15 mouse cellular contexts compared by ENCODE assay signal in genomic region chr5:5686973-5687372, GRCm38 (mm10). TPM values are rescaled to one million over a fixed set of nuclear protein-coding genes. Genes with fewer than 3 reads are reported as not detected.
DNase-seq lines count a peak whose midpoint lies in the region; ATAC-seq and TF ChIP-seq lines count a peak whose summit lies in the region.
"Had no signal": no experiment of that assay in that cellular context is flagged by ENCODE, and none has a peak within 500 bp of the region (broad histone marks: within the 10 kb centered on the region; RNA-seq: fewer than 3 reads in every experiment).

No protein-coding gene starts in this region.

- peak; percentile 76 for ATAC-seq in kidney, embryonic 15.5 days (replicated peaks; ENCODE audit: low FRiP score)
- 0 out of 2 replicates have a peak, but pooled peaks have one; percentile 45 for ATAC-seq in intestine, embryonic 14.5 days (replicated peaks; ENCODE audit: low FRiP score, low TSS enrichment, low read depth)
- no peak for ATAC-seq in hindbrain, postnatal 0 days

- no peak overlapping the region for H3K4me3 ChIP-seq in kidney, embryonic 15.5 days (replicated peaks)
- H3K4me3 ChIP-seq in intestine, embryonic 14.5 days (ENCODE audit: low read depth, low read length) = no peak overlapping the region
- no peak overlapping the region for H3K4me3 ChIP-seq in hindbrain, postnatal 0 days (ENCODE audit: low read length)
- H3K4me3 ChIP-seq: erythroblast, embryonic 14.5 days; limb, embryonic 15.5 days had no signal

- TF ChIP-seq CTCF in hindbrain, postnatal 0 days (IDR thresholded peaks at IDR 0.05; ENCODE audit: low read depth) = no peak

- H3K9me3 ChIP-seq in kidney, embryonic 15.5 days (replicated peaks) = no peaks in the 10 kb centered on the region
- no peaks in the 10 kb centered on the region for H3K9me3 ChIP-seq in intestine, embryonic 14.5 days (ENCODE audit: control insufficient read depth, low read length)
- H3K9me3 ChIP-seq in hindbrain, postnatal 0 days (ENCODE audit: low read length) = no peaks in the 10 kb centered on the region
- H3K9me3 ChIP-seq: limb, embryonic 15.5 days had no signal

- no peak overlapping the region for H3K27ac ChIP-seq in kidney, embryonic 15.5 days
- no peak overlapping the region for H3K27ac ChIP-seq in intestine, embryonic 14.5 days (ENCODE audit: low read depth)
- H3K27ac ChIP-seq in hindbrain, postnatal 0 days = no peak overlapping the region
- H3K27ac ChIP-seq: limb, embryonic 15.5 days had no signal

- no peaks in the 10 kb centered on the region; the same call in 1 of the 2 replicates for H3K36me3 ChIP-seq in kidney, embryonic 15.5 days
- H3K36me3 ChIP-seq in intestine, embryonic 14.5 days (ENCODE audit: control insufficient read depth, insufficient read depth, low read length) = peaks cover 3% of the 10 kb centered on the region; the same call in 1 of the 2 replicates
- no peaks in the 10 kb centered on the region for H3K36me3 ChIP-seq in hindbrain, postnatal 0 days (ENCODE audit: insufficient read depth, low read length)
- H3K36me3 ChIP-seq: limb, embryonic 15.5 days had no signal

- H3K4me1 ChIP-seq in kidney, embryonic 15.5 days = peaks cover 18% of the 10 kb centered on the region; the same call in 1 of the 2 replicates
- peaks cover 11% of the 10 kb centered on the region; the same call in 1 of the 2 replicates for H3K4me1 ChIP-seq in intestine, embryonic 14.5 days (replicated peaks; ENCODE audit: control insufficient read depth, insufficient read depth, low read length)
- H3K4me1 ChIP-seq in hindbrain, postnatal 0 days (ENCODE audit: insufficient read depth, low read length) = no peaks in the 10 kb centered on the region
- H3K4me1 ChIP-seq: limb, embryonic 15.5 days had no signal

- no peak for DNase-seq in kidney, postnatal 36 days
- DNase-seq in 3T3-L1 (ENCODE audit: low read depth, low spot score) = peak; percentile 95
- DNase-seq in Muller cell, postnatal 12 days (ENCODE audit: inconsistent ontology term) = peak; percentile 87
- DNase-seq in intestine, embryonic 14.5 days (ENCODE audit: low spot score) = no peak
- DNase-seq in right cerebral cortex, postnatal 36 days (ENCODE audit: low spot score in 2 of 2) = no peak
- DNase-seq in hindbrain, postnatal 0 days (ENCODE audit: low spot score) = no peak
- DNase-seq: adrenal gland, postnatal 14 days; cerebellum, adult 18-20 months; gastrocnemius, postnatal 14 days; heart, postnatal 14 days had no signal

- H3K9ac ChIP-seq in kidney, embryonic 15.5 days = no peak overlapping the region
- H3K9ac ChIP-seq in intestine, embryonic 14.5 days (ENCODE audit: low read length) = no peak overlapping the region
- H3K9ac ChIP-seq in hindbrain, postnatal 0 days (replicated peaks; ENCODE audit: low read length) = no peak overlapping the region
- H3K9ac ChIP-seq: limb, embryonic 15.5 days had no signal

- H3K27me3 ChIP-seq in kidney, embryonic 15.5 days = no peaks in the 10 kb centered on the region
- H3K27me3 ChIP-seq in intestine, embryonic 14.5 days (replicated peaks; ENCODE audit: control insufficient read depth, insufficient read depth, low read length) = no peaks in the 10 kb centered on the region
- no peaks in the 10 kb centered on the region for H3K27me3 ChIP-seq in hindbrain, postnatal 0 days (ENCODE audit: insufficient read depth, low read length)
- H3K27me3 ChIP-seq: limb, embryonic 15.5 days had no signal

- 3% methylated on average over 1 of the region's 1 CpGs for WGBS in kidney, embryonic 15.5 days
- WGBS in intestine, embryonic 14.5 days = 3% methylated on average over 1 of the region's 1 CpGs
- 28% methylated on average over 1 of the region's 1 CpGs for WGBS in hindbrain, postnatal 0 days

- H3K4me2 ChIP-seq in kidney, embryonic 15.5 days = no peak overlapping the region
- H3K4me2 ChIP-seq in intestine, embryonic 14.5 days (ENCODE audit: low read length) = no peak overlapping the region
- no peak overlapping the region for H3K4me2 ChIP-seq in hindbrain, postnatal 0 days (ENCODE audit: low read depth, low read length)
- H3K4me2 ChIP-seq: limb, embryonic 15.5 days had no signal

RNA-seq across cellular contexts. Expression of gene Steap2, which starts 7.4 kb away (rescaled TPM):
- 23.5 and 23.9 TPM in 2 replicates for polyA plus RNA-seq in kidney, embryonic 15.5 days (2015; fragmentation: Nextera tagmentation; extraction: Ambion mirVana)
- polyA plus RNA-seq in intestine, embryonic 14.5 days (2014; fragmentation: Nextera tagmentation; extraction: Ambion mirVana) = 8.2 and 8.3 TPM in 2 replicates
- total RNA-seq in hindbrain, postnatal 0 days (2014; rRNA removed) = 18.5 and 23.6 TPM in 2 replicates
- polyA plus RNA-seq in hindbrain, postnatal 0 days (2015; fragmentation: Nextera tagmentation; extraction: Ambion mirVana) = 6.7 and 6.8 TPM in 2 replicates
- total RNA-seq: megakaryocyte-erythroid progenitor cell, adult 5-6 weeks; MEL had no signal

RNA-seq across cellular contexts. Expression of gene Cfap69, which starts 22.9 kb away (rescaled TPM):
- 3.2 and 3.4 TPM in 2 replicates for polyA plus RNA-seq in kidney, embryonic 15.5 days (2015; fragmentation: Nextera tagmentation; extraction: Ambion mirVana)
- 2.4 and 3.9 TPM in 2 replicates for polyA plus RNA-seq in intestine, embryonic 14.5 days (2014; fragmentation: Nextera tagmentation; extraction: Ambion mirVana)
- total RNA-seq in hindbrain, postnatal 0 days (2014; rRNA removed) = 9.8 and 77.8 TPM in 2 replicates
- polyA plus RNA-seq in hindbrain, postnatal 0 days (2015; fragmentation: Nextera tagmentation; extraction: Ambion mirVana) = 8.0 and 9.8 TPM in 2 replicates
- total RNA-seq: megakaryocyte-erythroid progenitor cell, adult 5-6 weeks; MEL had no signal

Comparison
In these comparisons a context has a peak if more than half of its experiments do, and no peak if none do; other contexts are left out.
1. DNase-seq: peak in 3T3-L1 (single experiment) and Muller cell, postnatal 12 days (single experiment); none in kidney, postnatal 36 days (0 of 2), intestine, embryonic 14.5 days (single experiment), right cerebral cortex, postnatal 36 days (0 of 2) and hindbrain, postnatal 0 days (single experiment).